Mouse (Mus musculus): ENCODE measurements around the gene Adgrg7. TPM values are rescaled to one million over a fixed set of nuclear protein-coding genes. Genes with fewer than 3 reads are reported as not detected.

Gene Adgrg7
- polyA plus RNA-seq (2012; rRNA removed): 20.4 and 21.9 TPM in 2 replicates

GRCm38 (mm10) chr16:56795481-56796139, at the start of gene Adgrg7:
Gene Adgrg7, minus strand, starts transcription at chr16:56795855.

GRCm38 (mm10) chr16:56717224-56718200, 78.1 kb downstream of the Adgrg7 start, which contains the start of gene Tfg:
Gene Tfg, minus strand, starts transcription at chr16:56717450.

Other genes starting within 250 kb of the Adgrg7 start
- gene Tfg, start 78.4 kb downstream of the Adgrg7 start, polyA plus RNA-seq (2012; rRNA removed): 87.7 and 97.3 TPM in 2 replicates
- gene Tmem45a, start 90.3 kb upstream of the Adgrg7 start, polyA plus RNA-seq (2012; rRNA removed): 0.66 and 0.90 TPM in 2 replicates
- gene Lnp1, start 132.2 kb upstream of the Adgrg7 start, polyA plus RNA-seq (2012; rRNA removed): not detected in 2 replicates

Data from colon, adult 2 months (tissue).